Mouse (Mus musculus) heart, embryonic 13.5 days (tissue): ENCODE data around the gene Osgin1. TPM values are rescaled to one million over a fixed set of nuclear protein-coding genes. Genes with fewer than 3 reads are reported as not detected.
A peak's percentile ranks its signal among the peaks of the same experiment; 100 is the strongest.

Experiments
- ATAC-seq: fragments of 200-750 bp; cut with Nextera tagmentation; 2 replicates; pipeline ENCODE4 v1.8.0; 2017; ENCODE audit warnings: moderate TSS enrichment; ENCODE audit not compliant: insufficient number of reproducible peaks, low FRiP score, low TSS enrichment; ENCODE audit errors: extremely low read depth
- H3K27ac ChIP-seq: fragments of 300-500 bp; sonication (generic); replicated peaks from 2 replicates; pipeline ENCODE4 v1.5.1; 2015; ENCODE audit warnings: moderate library complexity, mild to moderate bottlenecking, inconsistent platforms
- H3K27me3 ChIP-seq: fragments of 300-500 bp; sonication (generic); replicated peaks from 2 replicates; pipeline ENCODE4 v1.6.1; 2015; ENCODE audit warnings: mild to moderate bottlenecking, inconsistent platforms
- H3K36me3 ChIP-seq: fragments of 300-500 bp; sonication (generic); 2 replicates; pipeline ENCODE4 v1.6.1; 2015; ENCODE audit warnings: mild to moderate bottlenecking, inconsistent platforms
- H3K4me1 ChIP-seq: fragments of 300-500 bp; sonication (generic); 2 replicates; pipeline ENCODE4 v1.6.1; 2015; ENCODE audit warnings: inconsistent platforms
- H3K4me2 ChIP-seq: fragments of 300-500 bp; sonication (generic); 2 replicates; pipeline ENCODE4 v1.6.1; 2015; ENCODE audit warnings: inconsistent platforms, mild to moderate bottlenecking, moderate library complexity
- H3K4me3 ChIP-seq: fragments of 300-500 bp; sonication (generic); 2 replicates; pipeline ENCODE4 v1.5.1; 2015; ENCODE audit warnings: moderate library complexity, mild to moderate bottlenecking, inconsistent platforms
- H3K9ac ChIP-seq: fragments of 300-500 bp; sonication (generic); 2 replicates; pipeline ENCODE4 v1.6.1; 2015; ENCODE audit warnings: inconsistent platforms, mild to moderate bottlenecking, moderate library complexity
- H3K9me3 ChIP-seq: fragments of 300-500 bp; sonication (generic); 2 replicates; pipeline ENCODE4 v1.6.1; 2016; ENCODE audit warnings: inconsistent platforms
- WGBS: fragments of 180-500 bp; shearing (Covaris S2); methylation state at CpG from one replicate; pipeline ENCODE4 v1.1.7; 2015; ENCODE audit warnings: mixed read lengths; 5-methylcytosine and 5-hydroxymethylcytosine counted together
- polyA plus RNA-seq: library from polyadenylated mRNA; unstranded; fragments of >200 nt; fragmentation: Nextera tagmentation; extraction: Ambion mirVana; gene quantifications from 2 replicates; pipeline ENCODE4 v1.2.1, GENCODE M21; 2015

Gene Osgin1
- polyA plus RNA-seq, 1 experiment from 2014 or later = 0.51 TPM

DNA sequence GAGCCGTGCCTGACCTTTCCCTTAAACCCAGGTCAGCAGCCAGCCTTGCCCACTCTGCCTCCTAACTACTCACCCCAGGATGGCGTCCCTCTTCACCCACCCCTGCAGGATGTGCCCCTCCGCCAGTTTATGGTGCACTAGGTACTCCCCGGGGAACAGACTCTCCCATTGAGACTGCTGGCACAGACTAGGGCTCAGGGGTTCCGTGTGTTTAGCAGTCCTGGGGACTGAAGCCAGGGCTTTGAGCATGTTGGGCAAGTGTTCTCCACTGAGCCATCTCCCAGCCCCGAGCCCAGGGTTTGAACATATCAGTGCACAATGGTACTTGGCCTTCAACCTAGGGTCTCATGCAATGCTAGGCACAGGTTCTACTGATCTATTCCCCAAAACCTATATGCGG, 1.6 kb downstream of the Osgin1 start:
- no peak overlapping the region for H3K27ac ChIP-seq
- WGBS = 81% methylated on average over 7 of the region's 7 CpGs
- no peak overlapping the region for H3K4me3 ChIP-seq
- no peak overlapping the region for H3K4me2 ChIP-seq
- H3K27me3 ChIP-seq = peaks cover 13% of the 10 kb centered on the region
- H3K36me3 ChIP-seq = no peaks in the 10 kb centered on the region
- H3K9ac ChIP-seq = no peak overlapping the region
- no peak for ATAC-seq
- H3K9me3 ChIP-seq = no peaks in the 10 kb centered on the region
- peaks cover 18% of the 10 kb centered on the region for H3K4me1 ChIP-seq

DNA sequence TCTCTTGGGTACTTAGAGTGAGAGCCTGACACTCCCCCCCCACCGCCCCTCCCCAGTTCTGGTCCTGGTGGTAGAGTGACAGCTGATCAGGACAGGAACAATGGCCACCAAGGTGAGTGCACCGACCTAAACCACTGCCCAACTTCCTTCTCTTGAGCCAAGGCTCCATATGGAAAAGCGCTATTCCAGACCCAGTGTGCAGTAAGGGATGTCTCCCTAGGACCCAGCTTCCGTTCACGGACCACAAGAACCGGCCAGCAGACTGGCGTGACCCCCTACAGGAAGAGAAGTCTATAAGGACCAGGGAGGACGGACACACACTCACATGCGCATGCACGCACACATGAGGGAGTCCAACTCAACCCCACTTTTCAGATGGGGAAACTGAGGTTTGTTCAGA, 2.4 kb downstream of the Osgin1 start:
- no peak for ATAC-seq
- H3K27me3 ChIP-seq = peaks cover 17% of the 10 kb centered on the region
- H3K9me3 ChIP-seq = no peaks in the 10 kb centered on the region
- no peak overlapping the region for H3K4me3 ChIP-seq
- WGBS = 90% methylated on average over 10 of the region's 10 CpGs
- H3K4me2 ChIP-seq = peak overlapping the region; percentile 31; the same call in 1 of the 2 replicates
- no peaks in the 10 kb centered on the region for H3K36me3 ChIP-seq
- no peak overlapping the region for H3K9ac ChIP-seq
- no peak overlapping the region for H3K27ac ChIP-seq
- peaks cover 24% of the 10 kb centered on the region for H3K4me1 ChIP-seq

DNA sequence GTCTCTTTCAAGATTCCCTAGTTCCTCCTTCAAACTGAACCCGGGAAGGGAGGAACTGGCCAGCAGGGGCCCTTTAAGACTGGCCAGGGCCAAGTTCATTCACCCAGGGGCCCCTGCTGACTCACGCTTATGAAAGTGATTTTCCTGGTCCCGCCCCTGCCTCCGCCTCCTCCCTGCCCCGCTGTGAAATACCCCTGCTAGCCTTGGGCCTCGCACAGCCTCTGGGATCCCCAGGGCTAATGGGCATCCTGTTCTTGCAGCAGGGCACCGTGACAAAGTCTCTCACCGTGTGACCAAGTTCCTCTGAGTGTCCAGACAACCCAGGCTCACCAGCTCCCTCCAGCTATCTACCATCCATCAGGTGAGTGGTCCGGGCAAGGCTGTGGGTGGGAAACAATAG, 3.0 kb downstream of the Osgin1 start:
- no peaks in the 10 kb centered on the region for H3K36me3 ChIP-seq
- 14% methylated on average over 9 of the region's 9 CpGs for WGBS
- ATAC-seq = no peak
- H3K27ac ChIP-seq = no peak overlapping the region
- 0 out of 2 replicates have a peak overlapping the region, but pooled peaks have one; percentile 1 for H3K9ac ChIP-seq
- H3K9me3 ChIP-seq = no peaks in the 10 kb centered on the region
- peak overlapping the region; percentile 31 for H3K4me2 ChIP-seq
- H3K4me1 ChIP-seq = peaks cover 24% of the 10 kb centered on the region
- H3K27me3 ChIP-seq = peaks cover 24% of the 10 kb centered on the region
- 0 out of 2 replicates have a peak overlapping the region, but pooled peaks have one; percentile 6 for H3K4me3 ChIP-seq

DNA sequence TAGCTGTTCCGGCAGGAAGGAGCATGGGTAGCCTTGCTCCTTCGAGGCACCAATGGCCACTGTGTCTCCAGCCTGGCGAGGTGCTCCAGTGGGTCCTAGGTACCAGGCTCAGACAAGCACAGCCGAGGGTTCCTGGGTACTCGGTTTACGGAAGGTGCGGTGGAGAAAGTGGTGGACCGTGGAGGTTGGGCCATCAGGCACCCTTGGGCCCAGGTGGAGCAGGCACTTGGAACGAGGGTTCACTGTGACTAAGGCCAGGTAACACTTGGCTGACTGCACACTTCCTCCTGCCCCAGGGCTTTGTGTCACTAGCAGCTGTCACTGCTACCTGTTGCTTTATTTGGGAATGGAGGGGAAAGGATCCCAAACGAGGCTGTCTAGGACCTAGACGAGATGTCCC, 3.6 kb downstream of the Osgin1 start:
- no peak overlapping the region for H3K9ac ChIP-seq
- ATAC-seq = no peak
- H3K9me3 ChIP-seq = no peaks in the 10 kb centered on the region
- no peaks in the 10 kb centered on the region for H3K36me3 ChIP-seq
- H3K4me1 ChIP-seq = peaks cover 24% of the 10 kb centered on the region
- H3K4me3 ChIP-seq = no peak overlapping the region
- H3K27ac ChIP-seq = no peak overlapping the region
- H3K4me2 ChIP-seq = peak overlapping the region; percentile 31
- peaks cover 29% of the 10 kb centered on the region for H3K27me3 ChIP-seq
- WGBS = 68% methylated on average over 11 of the region's 11 CpGs

DNA sequence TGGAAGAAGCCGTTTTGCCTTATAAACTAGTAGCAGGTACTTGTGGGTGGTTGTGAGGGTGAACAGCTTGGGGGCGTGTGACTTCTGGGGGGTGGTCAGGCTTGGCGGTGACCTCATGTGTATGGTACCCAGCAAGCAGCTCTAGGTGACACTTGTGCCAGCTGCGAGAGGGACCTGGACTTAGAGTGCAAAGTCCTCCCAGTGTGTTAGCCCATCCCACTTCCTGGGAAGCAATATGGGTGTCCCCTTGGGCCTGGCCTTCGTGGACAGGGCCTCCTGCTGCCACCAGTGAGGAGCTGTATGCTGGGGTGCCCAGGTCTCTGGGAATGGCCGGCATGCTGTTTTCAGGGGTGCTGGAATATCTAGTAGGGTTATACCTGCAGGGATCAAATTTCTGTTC, 5.0 kb downstream of the Osgin1 start:
- peaks cover 36% of the 10 kb centered on the region for H3K27me3 ChIP-seq
- H3K9ac ChIP-seq = no peak overlapping the region
- 73% methylated on average over 6 of the region's 6 CpGs for WGBS

DNA sequence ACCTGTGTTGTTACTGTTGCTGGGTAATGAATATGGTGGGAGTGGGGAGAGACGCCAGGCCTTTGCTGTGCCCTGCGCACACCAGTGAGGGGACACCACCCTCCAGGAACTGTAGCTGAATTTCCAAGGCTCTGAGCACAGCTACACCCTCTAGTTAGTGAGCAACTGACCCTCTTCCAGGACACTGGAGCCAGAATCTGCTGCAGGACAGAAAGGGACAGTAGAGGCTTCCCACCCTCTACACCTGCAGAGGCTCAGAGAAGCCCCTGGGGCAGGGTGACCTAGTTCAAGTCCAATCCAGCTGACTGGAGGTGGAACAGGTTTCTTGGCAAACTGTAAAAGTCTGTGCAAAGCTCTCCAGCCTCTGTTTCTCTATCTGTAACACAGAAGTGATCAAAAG, 5.5 kb downstream of the Osgin1 start:
- H3K9ac ChIP-seq = no peak overlapping the region
- H3K4me3 ChIP-seq = no peak overlapping the region
- no peaks in the 10 kb centered on the region for H3K36me3 ChIP-seq
- H3K4me2 ChIP-seq = no peak overlapping the region
- ATAC-seq = no peak
- no peak overlapping the region for H3K27ac ChIP-seq
- H3K9me3 ChIP-seq = no peaks in the 10 kb centered on the region
- peaks cover 24% of the 10 kb centered on the region for H3K4me1 ChIP-seq
- WGBS = 86% methylated on average over 2 of the region's 2 CpGs
- peaks cover 42% of the 10 kb centered on the region for H3K27me3 ChIP-seq

More for the DNA sequence above, 5.0 kb downstream of the Osgin1 start:
- no peaks in the 10 kb centered on the region for H3K36me3 ChIP-seq
- no peak for ATAC-seq
- H3K27ac ChIP-seq = no peak overlapping the region
- no peak overlapping the region for H3K4me3 ChIP-seq
- H3K4me1 ChIP-seq = peaks cover 24% of the 10 kb centered on the region
- H3K4me2 ChIP-seq = no peak overlapping the region
- no peaks in the 10 kb centered on the region for H3K9me3 ChIP-seq

DNA sequence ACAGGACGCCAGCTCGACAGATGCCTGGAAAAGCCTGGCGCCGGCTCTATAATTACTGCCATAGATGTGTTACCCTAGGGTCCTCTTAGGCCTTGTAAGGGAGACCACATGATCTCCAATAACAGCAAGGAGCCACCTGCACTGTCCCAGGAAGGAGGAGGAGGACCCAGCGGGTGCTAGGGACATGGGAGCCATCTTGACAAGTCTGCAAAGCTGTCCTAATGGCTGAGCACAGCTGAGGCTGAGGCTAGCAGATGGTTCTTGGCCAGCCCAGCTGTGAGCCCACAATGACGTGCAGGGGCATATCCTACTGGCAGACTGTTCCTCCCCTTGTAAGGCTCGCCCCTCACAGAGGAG, 5.9 kb downstream of the Osgin1 start:
- WGBS = 76% methylated on average over 7 of the region's 7 CpGs
- ATAC-seq = no peak
- H3K4me1 ChIP-seq = peaks cover 24% of the 10 kb centered on the region
- H3K36me3 ChIP-seq = no peaks in the 10 kb centered on the region
- H3K27me3 ChIP-seq = peaks cover 46% of the 10 kb centered on the region
- no peak overlapping the region for H3K27ac ChIP-seq
- no peak overlapping the region for H3K4me3 ChIP-seq
- H3K4me2 ChIP-seq = no peak overlapping the region
- H3K9ac ChIP-seq = peak overlapping the region; percentile 37
- no peaks in the 10 kb centered on the region for H3K9me3 ChIP-seq

DNA sequence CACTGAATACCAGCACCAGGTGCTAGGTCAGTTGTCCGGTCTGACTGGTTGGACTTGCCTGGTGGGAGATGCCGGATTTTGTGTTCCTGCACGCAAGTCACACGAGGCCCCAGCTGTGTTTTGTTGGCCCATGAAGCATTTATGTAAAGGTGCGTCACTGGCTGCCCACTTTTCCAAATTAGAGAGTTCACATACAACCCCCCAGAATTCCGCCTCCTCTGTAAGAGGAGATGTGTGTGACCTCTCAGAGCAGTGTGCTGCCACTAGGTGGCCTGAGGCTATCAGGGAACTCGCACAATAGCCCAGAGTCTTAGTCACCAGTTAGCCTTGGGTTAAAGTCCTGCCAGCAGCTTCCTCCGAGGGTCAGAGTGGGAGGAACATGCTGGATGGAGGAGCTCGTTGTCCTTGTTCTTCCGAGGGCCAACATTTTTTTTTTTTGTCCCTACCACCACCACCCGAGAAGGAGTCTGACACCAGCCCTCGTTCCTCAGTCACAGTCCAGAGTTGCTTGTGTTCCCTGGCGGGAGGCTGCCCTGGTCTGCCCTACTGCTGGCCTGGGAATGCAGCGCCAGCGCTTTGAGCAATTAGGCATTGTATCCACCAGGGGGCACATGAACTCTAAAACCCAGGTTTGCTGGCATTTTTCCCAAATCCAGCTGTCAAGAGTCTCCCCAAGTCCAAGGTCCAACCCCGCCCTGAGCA, 6.5 kb downstream of the Osgin1 start:
- Histone ChIP-seq H3K4me2 (peak overlapping the region; percentile 44), H3K4me3 (no peak overlapping the region), H3K27ac (no peak overlapping the region), H3K9ac (peak overlapping the region; percentile 37; the same call in 1 of the 2 replicates), H3K4me1 (peaks cover 24% of the 10 kb centered on the region), H3K27me3 (peaks cover 50% of the 10 kb centered on the region), H3K9me3 (no peaks in the 10 kb centered on the region), H3K36me3 (no peaks in the 10 kb centered on the region)
- WGBS = 17% methylated on average over 16 of the region's 16 CpGs
- ATAC-seq = 0 out of 2 replicates have a peak, but pooled peaks have one; percentile 17

DNA sequence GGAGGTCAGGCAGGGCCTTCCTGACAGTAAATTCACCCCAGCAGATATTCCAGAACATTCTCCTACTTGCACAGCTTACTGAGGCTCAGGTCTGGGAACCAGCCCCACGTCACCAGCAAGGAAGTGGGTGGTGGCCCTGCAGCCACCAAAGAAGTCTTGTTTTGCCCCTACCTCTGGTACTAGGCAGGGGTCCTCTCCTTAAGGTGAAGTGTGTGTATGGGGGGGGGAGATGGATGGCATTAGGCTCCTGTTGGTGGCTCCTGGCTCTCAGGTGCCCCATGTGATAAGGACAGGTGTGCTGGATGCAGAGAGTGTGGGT, 7.0 kb downstream of the Osgin1 start:
- Histone ChIP-seq H3K4me2 (peak overlapping the region; percentile 44), H3K4me1 (peaks cover 24% of the 10 kb centered on the region), H3K36me3 (no peaks in the 10 kb centered on the region), H3K9ac (no peak overlapping the region), H3K27me3 (peaks cover 53% of the 10 kb centered on the region), H3K4me3 (no peak overlapping the region), H3K27ac (no peak overlapping the region), H3K9me3 (no peaks in the 10 kb centered on the region)
- WGBS = 52% methylated on average over 1 of the region's 1 CpGs
- no peak for ATAC-seq

DNA sequence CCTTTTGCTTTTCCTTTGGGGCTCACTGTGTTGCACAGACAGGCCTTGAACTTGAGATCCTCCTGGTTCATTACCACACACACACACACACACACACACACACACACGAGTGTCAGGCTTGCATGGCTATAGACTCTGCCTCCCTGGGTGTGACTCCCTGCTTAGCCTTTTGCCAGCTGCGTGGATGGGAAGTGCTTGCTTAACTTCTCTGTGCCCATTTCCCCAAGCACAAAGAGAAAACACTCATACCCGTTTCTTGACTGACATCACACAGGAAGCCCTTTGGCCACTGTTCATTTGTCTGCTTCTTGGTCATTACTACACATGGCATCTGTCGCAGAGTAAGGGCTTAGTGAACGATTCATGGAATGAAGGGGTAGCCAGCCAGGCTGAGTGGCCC, 8.1 kb downstream of the Osgin1 start:
- H3K27ac ChIP-seq = no peak overlapping the region
- H3K4me1 ChIP-seq = peaks cover 23% of the 10 kb centered on the region
- H3K9ac ChIP-seq = no peak overlapping the region
- no peaks in the 10 kb centered on the region for H3K9me3 ChIP-seq
- ATAC-seq = no peak
- no peak overlapping the region for H3K4me3 ChIP-seq
- peaks cover 61% of the 10 kb centered on the region for H3K27me3 ChIP-seq
- WGBS = 57% methylated on average over 5 of the region's 5 CpGs
- no peaks in the 10 kb centered on the region for H3K36me3 ChIP-seq
- H3K4me2 ChIP-seq = no peak overlapping the region

DNA sequence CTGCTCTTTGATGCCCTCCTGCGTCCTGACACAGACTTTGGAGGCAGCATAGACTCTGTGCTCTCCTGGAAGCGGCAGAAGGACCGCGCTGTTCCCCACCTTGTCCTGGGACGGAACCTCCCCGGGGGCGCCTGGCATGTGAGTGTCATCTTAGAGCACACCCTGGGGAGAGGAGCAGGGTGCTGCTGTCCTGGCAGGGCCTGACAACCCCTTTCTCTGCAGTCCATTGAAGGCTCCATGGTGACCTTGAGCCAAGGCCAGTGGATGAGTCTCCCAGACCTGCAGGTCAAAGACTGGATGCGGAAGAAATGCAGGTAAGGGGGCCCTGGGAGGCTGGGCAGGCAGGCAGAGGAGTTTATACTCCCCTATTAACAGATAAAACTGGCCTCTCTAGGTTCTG, 9.0 kb downstream of the Osgin1 start:
- peaks cover 70% of the 10 kb centered on the region for H3K27me3 ChIP-seq
- ATAC-seq = no peak
- H3K4me3 ChIP-seq = no peak overlapping the region
- no peak overlapping the region for H3K4me2 ChIP-seq
- WGBS = 90% methylated on average over 8 of the region's 8 CpGs
- no peaks in the 10 kb centered on the region for H3K9me3 ChIP-seq
- H3K4me1 ChIP-seq = peaks cover 22% of the 10 kb centered on the region
- no peak overlapping the region for H3K9ac ChIP-seq
- H3K36me3 ChIP-seq = no peaks in the 10 kb centered on the region
- H3K27ac ChIP-seq = no peak overlapping the region

DNA sequence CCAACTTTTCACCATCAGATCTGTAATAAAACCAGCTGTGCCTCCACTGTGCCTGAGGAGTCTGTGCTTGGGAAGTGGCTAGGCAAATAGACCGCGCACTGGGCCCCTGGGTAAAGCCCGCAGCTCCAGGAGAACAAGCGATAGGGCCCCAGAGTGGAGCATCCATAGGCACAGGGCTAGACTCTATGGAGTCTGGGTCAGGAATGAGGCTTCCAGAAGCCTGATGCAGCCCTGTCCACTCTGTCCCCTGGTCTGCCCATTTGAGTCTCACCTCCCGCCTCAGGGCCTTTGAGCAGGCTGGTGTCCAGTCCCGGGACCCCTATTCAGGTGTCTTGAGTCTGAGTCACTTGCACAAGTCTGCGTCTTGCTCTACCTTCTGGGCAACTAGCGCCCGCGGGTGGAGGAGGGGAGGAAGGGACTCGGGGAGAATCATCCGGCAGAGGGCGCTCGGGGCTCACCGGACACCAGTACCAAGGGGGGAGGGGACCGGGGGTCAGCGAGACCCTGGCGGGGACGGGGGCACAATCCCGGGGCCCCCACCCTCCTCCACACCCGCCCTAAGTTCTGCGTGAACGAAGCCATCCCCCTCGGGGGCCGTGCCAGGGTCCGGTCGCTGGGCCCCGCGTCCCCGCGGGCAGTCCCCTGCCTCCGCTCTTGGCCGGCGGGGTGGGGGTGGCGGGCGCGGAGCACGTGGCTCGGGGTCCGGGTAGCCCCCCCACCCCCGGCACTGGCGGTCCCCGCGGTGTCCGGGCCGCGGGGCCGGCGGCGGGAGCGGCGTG, 12.5 kb downstream of the Osgin1 start, which contains the start of gene Necab2:
Necab2 (plus strand) TSS at position 509 of the 779 bp plus-strand sequence.
- ATAC-seq = no peak
- H3K27ac ChIP-seq = no peak within 1 kb of the TSS
- peak within 1 kb of the TSS; percentile 97 for H3K4me2 ChIP-seq
- H3K4me3 ChIP-seq = peak within 1 kb of the TSS; percentile 68
- H3K9me3 ChIP-seq = no peaks in the 10 kb centered on the region
- H3K9ac ChIP-seq = peak within 1 kb of the TSS; percentile 84
- H3K27me3 ChIP-seq = peaks cover 90% of the 10 kb centered on the region
- H3K4me1 ChIP-seq = peaks cover 9% of the 10 kb centered on the region
- H3K36me3 ChIP-seq = no peaks in the 10 kb centered on the region
- WGBS = 3% methylated on average over 37 of the region's 52 CpGs
